Mouse (Mus musculus): Measurements from ENCODE around the gene Aaed1. TPM values are rescaled to one million over a fixed set of nuclear protein-coding genes. Genes with fewer than 3 reads are reported as not detected.
A peak's percentile ranks its signal among the peaks of the same experiment; 100 is the strongest.

The Aaed1 gene
- total and polyA plus RNA-seq, 3 experiments, result 4.2 to 29.9 (median 16.0) TPM

DNA sequence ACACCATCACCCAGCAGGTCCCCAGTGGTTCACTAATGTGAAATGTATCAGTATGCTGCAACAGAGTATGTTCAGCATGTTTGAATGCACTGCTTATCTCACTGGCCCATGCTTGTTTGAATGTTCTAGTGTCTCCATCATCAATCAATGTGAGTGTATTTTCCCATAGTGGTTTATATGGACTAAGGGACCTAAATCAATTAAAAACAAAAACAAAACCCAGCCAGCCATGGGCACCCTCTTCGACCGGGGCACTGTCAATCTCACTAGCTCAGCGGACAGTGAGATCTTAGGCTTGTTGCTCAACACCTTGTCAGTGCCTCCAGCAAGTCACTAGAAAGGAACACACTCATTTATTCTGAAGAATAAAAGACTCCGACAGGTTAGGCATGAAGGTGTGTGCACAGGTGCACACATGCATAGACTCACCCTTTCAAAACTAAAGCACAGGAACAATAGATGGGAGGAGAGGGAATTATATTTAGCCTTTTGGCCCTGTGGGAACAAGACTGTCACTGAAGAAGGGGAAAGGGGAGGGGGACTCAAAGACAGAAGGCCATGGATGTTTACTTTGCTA is 67.7 kb downstream of the Aaed1 start:
- ATAC-seq (ENCODE audit: extremely low read depth, insufficient number of reproducible peaks, low FRiP score, poor library complexity, severe bottlenecking) (no peak), DNase-seq (ENCODE audit: low spot score) (no peak)
- TF ChIP-seq GATA2 (IDR thresholded peaks at IDR 0.05; ENCODE audit: borderline replicate concordance, low read depth, low read length), result no peak
- TF ChIP-seq POLR2AphosphoS5 (IDR thresholded peaks at IDR 0.05; ENCODE audit: insufficient replicate concordance, low read depth, low read length), result no peak
- no peak for TF ChIP-seq TAL1 (conservative IDR thresholded peaks at IDR 0.05; ENCODE audit: low read depth, low read length)
- no peak for TF ChIP-seq CTCF (IDR thresholded peaks at IDR 0.05; ENCODE audit: low read depth, low read length)
- TF ChIP-seq GATA1 (IDR thresholded peaks at IDR 0.05; ENCODE audit: borderline replicate concordance, low read length), result no peak
- Histone ChIP-seq H3K27me3 (ENCODE audit: insufficient read depth, low read length) (peaks cover 6% of the 10 kb centered on the region; the same call in 1 of the 2 replicates), H3K9me3 (replicated peaks) (no peaks in the 10 kb centered on the region), H3K4me1 (ENCODE audit: insufficient read depth, low read depth, low read length) (peaks cover 14% of the 10 kb centered on the region), H3K36me3 (replicated peaks) (no peaks in the 10 kb centered on the region), H3K4me3 (ENCODE audit: low read depth, low read length) (no peak overlapping the region)

DNA sequence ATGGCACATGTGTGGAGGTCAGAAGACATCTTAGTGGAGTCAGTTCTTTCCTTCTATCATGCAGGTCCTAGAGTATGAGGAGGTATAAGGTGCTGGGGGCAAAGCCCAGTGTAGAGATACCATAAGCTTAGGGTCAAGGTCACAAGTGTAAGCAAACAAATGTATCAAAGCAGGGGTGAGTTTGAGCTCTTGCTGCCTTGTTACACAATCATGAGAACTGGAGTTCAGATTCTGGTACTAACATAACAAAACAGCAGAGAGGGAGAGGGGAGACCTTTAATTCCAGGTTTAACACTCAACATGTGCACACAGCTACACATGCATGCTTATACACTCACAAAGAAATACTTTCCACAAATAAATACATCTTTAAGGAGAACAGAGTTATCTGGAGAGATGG is 69.8 kb downstream of the Aaed1 start:
- Histone ChIP-seq H3K27me3 (ENCODE audit: insufficient read depth, low read length) (0 out of 2 replicates have a peak, but pooled peaks cover 3% of the 10 kb centered on the region), H3K9me3 (replicated peaks) (no peaks in the 10 kb centered on the region), H3K4me1 (ENCODE audit: insufficient read depth, low read depth, low read length) (peaks cover under 1% of the 10 kb centered on the region; the same call in 1 of the 2 replicates), H3K36me3 (replicated peaks) (no peaks in the 10 kb centered on the region), H3K4me3 (ENCODE audit: low read depth, low read length) (no peak overlapping the region)
- ATAC-seq (ENCODE audit: extremely low read depth, insufficient number of reproducible peaks, low FRiP score, poor library complexity, severe bottlenecking) (no peak), DNase-seq (ENCODE audit: low spot score) (no peak)
- TF ChIP-seq CTCF (IDR thresholded peaks at IDR 0.05; ENCODE audit: low read depth, low read length) (no peak), GATA2 (IDR thresholded peaks at IDR 0.05; ENCODE audit: borderline replicate concordance, low read depth, low read length) (no peak), GATA1 (IDR thresholded peaks at IDR 0.05; ENCODE audit: borderline replicate concordance, low read length) (no peak), TAL1 (conservative IDR thresholded peaks at IDR 0.05; ENCODE audit: low read depth, low read length) (no peak), POLR2AphosphoS5 (IDR thresholded peaks at IDR 0.05; ENCODE audit: insufficient replicate concordance, low read depth, low read length) (no peak)

- H3K36me3 ChIP-seq (replicated peaks), result no peaks in the 10 kb centered on the region
- H3K4me1 ChIP-seq (ENCODE audit: insufficient read depth, low read depth, low read length), result peaks cover 8% of the 10 kb centered on the region
- no peak overlapping the region for H3K4me3 ChIP-seq (ENCODE audit: low read depth, low read length)
- TF ChIP-seq TAL1 (conservative IDR thresholded peaks at IDR 0.05; ENCODE audit: low read depth, low read length) (no peak), CTCF (IDR thresholded peaks at IDR 0.05; ENCODE audit: low read depth, low read length) (no peak)
- ATAC-seq (ENCODE audit: extremely low read depth, insufficient number of reproducible peaks, low FRiP score, poor library complexity, severe bottlenecking), result no peak
- DNase-seq (ENCODE audit: low spot score), result no peak
- H3K9me3 ChIP-seq (replicated peaks), result no peaks in the 10 kb centered on the region
- H3K27me3 ChIP-seq (ENCODE audit: insufficient read depth, low read length), result 0 out of 2 replicates have a peak, but pooled peaks cover 3% of the 10 kb centered on the region
Measured at GRCm38 (mm10) chr13:64240626-64241025, 71.9 kb downstream of the Aaed1 start.

GRCm38 (mm10) chr13:64237681-64238157 is 74.8 kb downstream of the Aaed1 start:
- Histone ChIP-seq H3K4me3 (ENCODE audit: low read depth, low read length) (no peak overlapping the region), H3K4me1 (ENCODE audit: insufficient read depth, low read depth, low read length) (peaks cover 8% of the 10 kb centered on the region), H3K36me3 (replicated peaks) (no peaks in the 10 kb centered on the region), H3K27me3 (ENCODE audit: insufficient read depth, low read length) (no peaks in the 10 kb centered on the region), H3K9me3 (replicated peaks) (no peaks in the 10 kb centered on the region)
- TF ChIP-seq POLR2AphosphoS5 (IDR thresholded peaks at IDR 0.05; ENCODE audit: insufficient replicate concordance, low read depth, low read length) (no peak), GATA2 (IDR thresholded peaks at IDR 0.05; ENCODE audit: borderline replicate concordance, low read depth, low read length) (no peak), TAL1 (conservative IDR thresholded peaks at IDR 0.05; ENCODE audit: low read depth, low read length) (no peak), CTCF (IDR thresholded peaks at IDR 0.05; ENCODE audit: low read depth, low read length) (no peak), GATA1 (IDR thresholded peaks at IDR 0.05; ENCODE audit: borderline replicate concordance, low read length) (no peak)
- DNase-seq (ENCODE audit: low spot score) (no peak), ATAC-seq (ENCODE audit: extremely low read depth, insufficient number of reproducible peaks, low FRiP score, poor library complexity, severe bottlenecking) (no peak)

GRCm38 (mm10) chr13:64237000-64237680 is 75.4 kb downstream of the Aaed1 start:
- DNase-seq (ENCODE audit: low spot score) (no peak), ATAC-seq (ENCODE audit: extremely low read depth, insufficient number of reproducible peaks, low FRiP score, poor library complexity, severe bottlenecking) (peak; percentile 71)
- TF ChIP-seq GATA1 (IDR thresholded peaks at IDR 0.05; ENCODE audit: borderline replicate concordance, low read length) (no peak), TAL1 (conservative IDR thresholded peaks at IDR 0.05; ENCODE audit: low read depth, low read length) (peak; percentile 27; the same call in 1 of the 2 replicates)
- Histone ChIP-seq H3K27me3 (ENCODE audit: insufficient read depth, low read length) (no peaks in the 10 kb centered on the region), H3K4me1 (ENCODE audit: insufficient read depth, low read depth, low read length) (peaks cover 8% of the 10 kb centered on the region), H3K4me3 (ENCODE audit: low read depth, low read length) (no peak overlapping the region), H3K9me3 (replicated peaks) (no peaks in the 10 kb centered on the region), H3K36me3 (replicated peaks) (no peaks in the 10 kb centered on the region)

GRCm38 (mm10) chr13:64235777-64236176 is 76.7 kb downstream of the Aaed1 start:
- Histone ChIP-seq H3K36me3 (replicated peaks) (no peaks in the 10 kb centered on the region), H3K4me3 (ENCODE audit: low read depth, low read length) (no peak overlapping the region), H3K9me3 (replicated peaks) (no peaks in the 10 kb centered on the region), H3K4me1 (ENCODE audit: insufficient read depth, low read depth, low read length) (peaks cover 8% of the 10 kb centered on the region), H3K27me3 (ENCODE audit: insufficient read depth, low read length) (no peaks in the 10 kb centered on the region)
- no peak for ATAC-seq (ENCODE audit: extremely low read depth, insufficient number of reproducible peaks, low FRiP score, poor library complexity, severe bottlenecking)
- DNase-seq (ENCODE audit: low spot score), result no peak
- TF ChIP-seq TAL1 (conservative IDR thresholded peaks at IDR 0.05; ENCODE audit: low read depth, low read length) (no peak), GATA1 (IDR thresholded peaks at IDR 0.05; ENCODE audit: borderline replicate concordance, low read length) (no peak), CTCF (IDR thresholded peaks at IDR 0.05; ENCODE audit: low read depth, low read length) (no peak), GATA2 (IDR thresholded peaks at IDR 0.05; ENCODE audit: borderline replicate concordance, low read depth, low read length) (no peak), POLR2AphosphoS5 (IDR thresholded peaks at IDR 0.05; ENCODE audit: insufficient replicate concordance, low read depth, low read length) (no peak)

Measured in G1E (cell line).